Mouse (Mus musculus) ES-Bruce4 (cell line): ENCODE measurements around the gene Scml4. TPM values are rescaled to one million over a fixed set of nuclear protein-coding genes. Genes with fewer than 3 reads are reported as not detected.

Source experiments
- H3K27ac ChIP-seq: 2 replicates; pipeline ENCODE4 v1.5.1; 2012; ENCODE audit warnings: low read length, inconsistent platforms; ENCODE audit not compliant: insufficient read depth
- H3K27me3 ChIP-seq: 2 replicates; pipeline ENCODE4 v1.6.1; 2012; ENCODE audit warnings: mild to moderate bottlenecking, low read length, inconsistent platforms; ENCODE audit not compliant: control insufficient read depth, poor library complexity, insufficient read depth, severe bottlenecking
- H3K36me3 ChIP-seq: 2 replicates; pipeline ENCODE4 v1.6.1; 2012; ENCODE audit warnings: inconsistent platforms, mild to moderate bottlenecking, low read length, moderate library complexity; ENCODE audit not compliant: control insufficient read depth, poor library complexity, insufficient read depth, severe bottlenecking
- H3K4me1 ChIP-seq: one replicate; pipeline ENCODE4 v1.8.1; 2011; ENCODE audit warnings: low read length; ENCODE audit not compliant: control insufficient read depth, insufficient read depth
- H3K4me3 ChIP-seq: 2 replicates; pipeline ENCODE4 v1.5.1; 2011; ENCODE audit warnings: low read depth, mild to moderate bottlenecking, low read length
- H3K9ac ChIP-seq: 2 replicates; pipeline ENCODE4 v1.6.1; 2012; ENCODE audit warnings: low read depth, mild to moderate bottlenecking, inconsistent platforms; ENCODE audit not compliant: poor library complexity, severe bottlenecking
- H3K9me3 ChIP-seq: replicated peaks from 2 replicates; pipeline ENCODE4 v1.6.1; 2012; ENCODE audit warnings: mild to moderate bottlenecking, low read length, inconsistent platforms; ENCODE audit not compliant: control insufficient read depth, poor library complexity, insufficient read depth, severe bottlenecking
- CTCF ChIP-seq: IDR thresholded peaks from one replicate; pipeline ENCODE4 v1.8.1; 2011; ENCODE audit warnings: low read depth, low read length
- EP300 ChIP-seq: IDR thresholded peaks from 2 replicates; pipeline ENCODE4 v1.6.1; 2011; ENCODE audit warnings: low read depth, low read length; ENCODE audit not compliant: insufficient read depth
- POLR2A ChIP-seq: IDR thresholded peaks from one replicate; pipeline ENCODE4 v1.8.1; 2011; ENCODE audit warnings: low read length; ENCODE audit not compliant: insufficient read depth
- polyA plus RNA-seq: library from polyadenylated mRNA; stranded (reverse); fragments of >200 nt; gene quantifications from 2 replicates; pipeline ENCODE4 v1.2.4, GENCODE M21; 2011; ENCODE audit warnings: low read depth; ENCODE audit not compliant: missing spikeins, insufficient read depth, insufficient read length

Scml4 gene
- polyA plus RNA-seq, 1 experiment: 0.15 TPM

GRCm38 (mm10) chr10:42961771-42962170 is 101.6 kb downstream of the Scml4 start:
- Histone ChIP-seq H3K4me1 (no peaks in the 10 kb centered on the region), H3K9ac (no peak overlapping the region), H3K27ac (no peak overlapping the region), H3K36me3 (no peaks in the 10 kb centered on the region), H3K4me3 (no peak overlapping the region), H3K9me3 (no peaks in the 10 kb centered on the region), H3K27me3 (no peaks in the 10 kb centered on the region)
- TF ChIP-seq CTCF: no peak
- no peak for TF ChIP-seq POLR2A
- no peak for TF ChIP-seq EP300

DNA sequence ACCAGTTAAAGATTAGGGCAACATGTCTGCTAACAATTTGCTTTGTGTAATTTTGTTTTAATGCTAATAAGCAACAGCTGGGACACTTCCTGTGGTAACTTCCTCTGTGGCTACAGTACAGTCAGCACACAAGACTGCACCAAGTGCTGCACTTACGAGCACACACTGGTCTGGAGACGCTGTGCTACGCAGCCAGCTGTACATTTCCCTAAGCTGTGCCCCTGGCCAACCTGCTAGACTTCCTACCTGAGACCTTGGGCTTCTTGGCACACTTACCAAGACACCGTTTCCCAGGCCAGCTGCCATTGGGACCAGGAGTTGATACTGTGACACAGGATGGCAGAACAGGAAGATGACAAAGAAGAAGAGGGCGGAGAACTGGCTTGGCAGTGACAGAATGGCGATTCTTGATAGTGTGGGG is 102.0 kb downstream of the Scml4 start:
- no peaks in the 10 kb centered on the region for H3K9me3 ChIP-seq
- TF ChIP-seq EP300: no peak
- TF ChIP-seq CTCF: no peak
- no peak for TF ChIP-seq POLR2A
- H3K27me3 ChIP-seq: no peaks in the 10 kb centered on the region
- no peak overlapping the region for H3K9ac ChIP-seq
- no peak overlapping the region for H3K27ac ChIP-seq
- H3K36me3 ChIP-seq: no peaks in the 10 kb centered on the region
- H3K4me1 ChIP-seq: no peaks in the 10 kb centered on the region
- H3K4me3 ChIP-seq: no peak overlapping the region

DNA sequence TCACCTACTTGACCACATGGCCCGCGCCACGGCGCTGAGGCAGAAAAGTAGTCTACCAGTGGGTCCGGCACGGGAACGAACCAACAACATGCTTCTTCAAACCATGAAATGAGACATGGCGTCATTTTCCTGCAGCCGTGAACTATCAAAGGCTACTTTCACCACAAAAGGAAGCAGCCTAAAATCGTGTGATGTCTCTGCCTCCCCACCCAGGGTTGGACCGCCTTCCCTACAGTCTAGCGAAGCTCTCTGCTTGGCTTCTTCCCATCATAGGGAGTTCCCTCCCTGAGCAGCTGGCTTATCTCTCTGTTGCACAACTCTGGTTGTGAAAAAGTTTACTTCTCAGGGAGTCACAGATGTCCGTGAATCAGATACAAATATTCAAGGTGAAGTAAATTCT is 102.5 kb downstream of the Scml4 start:
- Histone ChIP-seq H3K4me1 (peaks cover 1% of the 10 kb centered on the region), H3K9ac (no peak overlapping the region), H3K9me3 (no peaks in the 10 kb centered on the region), H3K27ac (no peak overlapping the region), H3K27me3 (no peaks in the 10 kb centered on the region), H3K4me3 (no peak overlapping the region), H3K36me3 (no peaks in the 10 kb centered on the region)
- TF ChIP-seq POLR2A (no peak), EP300 (no peak), CTCF (no peak)

GRCm38 (mm10) chr10:42963061-42963460 is 102.9 kb downstream of the Scml4 start:
- no peaks in the 10 kb centered on the region for H3K9me3 ChIP-seq
- H3K9ac ChIP-seq: no peak overlapping the region
- no peak for TF ChIP-seq CTCF
- no peak for TF ChIP-seq EP300
- TF ChIP-seq POLR2A: no peak
- H3K4me3 ChIP-seq: no peak overlapping the region
- peaks cover 2% of the 10 kb centered on the region for H3K4me1 ChIP-seq
- no peaks in the 10 kb centered on the region for H3K36me3 ChIP-seq
- H3K27ac ChIP-seq: no peak overlapping the region
- no peaks in the 10 kb centered on the region for H3K27me3 ChIP-seq

DNA sequence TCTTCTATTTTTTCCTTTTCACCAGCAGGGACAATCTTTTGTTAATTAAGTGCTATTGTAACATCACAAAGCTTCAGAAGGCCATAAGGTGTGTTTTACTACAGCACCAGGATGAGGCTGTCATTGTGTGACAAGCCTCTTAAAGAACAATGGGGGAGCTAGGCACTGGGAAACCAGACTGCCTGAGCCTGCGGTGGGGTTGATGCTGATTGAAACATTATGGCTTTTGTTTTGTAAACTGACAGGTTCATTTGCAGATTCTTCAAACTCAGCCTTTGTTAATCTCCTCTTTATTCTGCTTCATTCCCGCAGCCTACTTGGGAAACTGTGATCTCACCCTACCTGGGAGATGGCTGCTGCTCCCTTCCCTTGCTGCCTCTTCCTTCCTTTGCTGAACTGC is 108.2 kb downstream of the Scml4 start:
- Histone ChIP-seq H3K36me3 (no peaks in the 10 kb centered on the region), H3K9me3 (no peaks in the 10 kb centered on the region), H3K4me3 (no peak overlapping the region), H3K9ac (no peak overlapping the region), H3K4me1 (peaks cover 7% of the 10 kb centered on the region), H3K27ac (peak overlapping the region; percentile 59), H3K27me3 (no peaks in the 10 kb centered on the region)
- TF ChIP-seq EP300: peak; percentile 89
- TF ChIP-seq CTCF: no peak
- no peak for TF ChIP-seq POLR2A

DNA sequence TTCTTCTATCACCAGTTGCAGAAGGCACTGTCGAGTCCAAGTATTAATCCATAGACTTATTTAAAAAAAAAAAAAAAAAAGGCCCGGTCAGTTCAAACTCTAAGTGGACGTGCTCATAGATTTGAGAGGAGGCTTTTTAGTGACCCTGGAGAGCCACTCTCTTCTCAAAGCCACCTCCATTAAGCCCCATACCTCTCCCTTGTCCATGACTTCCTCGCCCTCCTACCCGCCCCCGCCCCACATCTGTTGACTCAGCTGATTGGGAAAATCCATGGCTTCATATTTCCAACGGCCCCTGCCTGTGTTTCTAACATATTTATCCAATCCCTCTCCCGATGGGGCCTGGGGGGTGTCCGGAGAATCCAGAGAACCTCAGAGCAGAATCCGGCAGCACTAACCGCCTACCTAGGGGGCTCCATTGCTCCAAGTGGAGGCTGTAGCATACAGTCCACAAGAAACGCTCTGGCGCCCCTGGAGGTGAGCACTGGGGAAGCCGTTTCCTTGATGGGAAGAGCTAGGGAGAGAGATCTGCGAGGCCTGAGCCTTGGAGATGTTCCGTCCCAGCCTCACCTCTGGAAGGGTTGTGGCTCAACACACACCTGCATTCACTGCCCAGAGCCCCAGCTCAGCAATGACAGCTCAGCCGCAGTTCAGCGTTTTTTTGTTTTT is 112.5 kb downstream of the Scml4 start:
- Histone ChIP-seq H3K4me1 (peaks cover 6% of the 10 kb centered on the region), H3K9me3 (no peaks in the 10 kb centered on the region), H3K9ac (peak overlapping the region; percentile 10; the same call in 1 of the 2 replicates), H3K36me3 (no peaks in the 10 kb centered on the region), H3K27me3 (0 out of 2 replicates have a peak, but pooled peaks cover 2% of the 10 kb centered on the region), H3K27ac (no peak overlapping the region), H3K4me3 (no peak overlapping the region)
- TF ChIP-seq EP300: 0 out of 2 replicates have a peak, but pooled peaks have one; percentile 29
- peak; percentile 79 for TF ChIP-seq CTCF
- TF ChIP-seq POLR2A: no peak
